Mouse (Mus musculus): Measurements from ENCODE around the gene Phf7. TPM values are rescaled to one million over a fixed set of nuclear protein-coding genes. Genes with fewer than 3 reads are reported as not detected.

The Phf7 gene
- polyA plus RNA-seq, 1 experiment from 2014 or later, result 11.8 TPM

DNA sequence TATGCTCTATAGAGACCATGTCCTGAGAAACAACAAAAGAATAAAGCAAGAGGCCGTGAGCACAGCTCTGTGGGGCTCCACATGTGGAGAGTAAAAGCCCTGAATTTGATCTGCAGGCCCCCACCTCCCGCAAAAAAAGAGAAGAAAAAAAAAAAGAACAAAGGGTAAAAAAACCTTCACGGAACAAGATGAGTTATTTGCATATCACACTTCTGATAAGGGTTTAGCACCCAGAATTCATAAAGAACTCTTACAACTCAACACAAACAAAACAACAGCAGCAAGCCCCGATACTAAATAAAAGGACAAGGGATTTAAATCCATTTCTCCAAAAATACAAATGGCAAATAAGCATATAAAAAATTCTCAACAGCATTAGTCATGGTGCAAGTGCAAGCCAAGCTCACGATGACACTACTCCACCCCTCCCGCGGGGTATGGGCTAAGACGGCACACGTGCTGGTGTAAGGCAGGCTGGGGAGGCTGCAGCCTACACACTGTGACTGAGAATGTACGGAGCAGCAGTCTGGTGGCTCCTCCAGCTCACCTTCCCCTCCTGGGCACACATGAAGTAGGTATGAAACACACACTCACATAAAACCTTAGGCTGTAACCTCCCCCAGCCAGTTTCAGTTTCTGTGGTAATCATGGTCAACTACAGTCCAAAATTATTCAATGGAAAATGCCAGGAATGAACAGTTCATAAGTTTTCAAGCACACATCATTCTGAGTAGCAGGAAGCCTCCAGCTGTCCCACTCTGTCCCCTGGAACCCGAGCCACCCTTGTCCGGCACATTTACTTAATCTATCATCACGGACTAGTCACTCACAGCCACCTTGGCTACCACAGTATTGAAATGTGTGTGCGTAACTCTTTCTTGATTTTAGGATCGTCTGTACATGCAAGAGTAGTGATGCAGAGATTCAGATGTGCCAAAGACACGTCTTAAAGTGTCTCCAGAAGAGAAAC, 53.3 kb downstream of the Phf7 start:
- H3K27ac ChIP-seq (ENCODE audit: low read depth), result no peak overlapping the region
- TF ChIP-seq CTCF (IDR thresholded peaks at IDR 0.05; ENCODE audit: low read depth), result no peak
- no peak overlapping the region for H3K9ac ChIP-seq
- DNase-seq (peak; percentile 27), ATAC-seq (ENCODE audit: insufficient read depth) (0 out of 2 replicates have a peak, but pooled peaks have one; percentile 37)
- no peaks in the 10 kb centered on the region for H3K27me3 ChIP-seq (ENCODE audit: insufficient read depth, low read length)
- H3K4me3 ChIP-seq (ENCODE audit: low read depth, low read length), result no peak overlapping the region
- H3K4me2 ChIP-seq, result no peak overlapping the region
- WGBS, result 64% methylated on average over 16 of the region's 16 CpGs
- peaks cover 8% of the 10 kb centered on the region; the same call in 1 of the 2 replicates for H3K4me1 ChIP-seq (ENCODE audit: insufficient read depth)
- H3K36me3 ChIP-seq (ENCODE audit: insufficient read depth), result peaks cover 100% of the 10 kb centered on the region
- H3K9me3 ChIP-seq (ENCODE audit: low read depth, low read length), result no peaks in the 10 kb centered on the region

DNA sequence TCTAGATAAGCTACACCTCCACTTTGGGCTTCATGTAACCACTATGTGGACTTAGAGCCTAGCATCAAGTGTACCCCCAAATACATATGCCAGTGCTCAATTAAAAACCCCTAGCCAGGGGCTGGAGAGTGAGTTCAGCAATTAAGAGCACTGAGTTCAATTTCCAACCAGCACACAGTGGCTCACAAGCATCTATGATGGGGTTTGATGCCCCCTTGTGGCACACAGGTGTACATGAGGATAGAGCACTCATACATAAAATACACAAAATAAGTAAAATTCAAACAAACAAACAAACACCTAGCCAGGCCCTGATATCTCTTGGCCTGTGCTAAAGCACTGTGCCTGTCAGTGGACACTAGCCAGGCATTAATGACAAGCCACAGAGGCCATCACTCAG, 55.1 kb downstream of the Phf7 start:
- ATAC-seq (ENCODE audit: insufficient read depth) (no peak), DNase-seq (peak; percentile 57)
- Histone ChIP-seq H3K27me3 (ENCODE audit: insufficient read depth, low read length) (no peaks in the 10 kb centered on the region), H3K9ac (no peak overlapping the region), H3K4me3 (ENCODE audit: low read depth, low read length) (no peak overlapping the region), H3K4me1 (ENCODE audit: insufficient read depth) (peaks cover 8% of the 10 kb centered on the region; the same call in 1 of the 2 replicates), H3K36me3 (ENCODE audit: insufficient read depth) (peaks cover 100% of the 10 kb centered on the region), H3K4me2 (no peak overlapping the region), H3K9me3 (ENCODE audit: low read depth, low read length) (no peaks in the 10 kb centered on the region), H3K27ac (ENCODE audit: low read depth) (no peak overlapping the region)
- peak; percentile 64 for TF ChIP-seq CTCF (IDR thresholded peaks at IDR 0.05; ENCODE audit: low read depth)

DNA sequence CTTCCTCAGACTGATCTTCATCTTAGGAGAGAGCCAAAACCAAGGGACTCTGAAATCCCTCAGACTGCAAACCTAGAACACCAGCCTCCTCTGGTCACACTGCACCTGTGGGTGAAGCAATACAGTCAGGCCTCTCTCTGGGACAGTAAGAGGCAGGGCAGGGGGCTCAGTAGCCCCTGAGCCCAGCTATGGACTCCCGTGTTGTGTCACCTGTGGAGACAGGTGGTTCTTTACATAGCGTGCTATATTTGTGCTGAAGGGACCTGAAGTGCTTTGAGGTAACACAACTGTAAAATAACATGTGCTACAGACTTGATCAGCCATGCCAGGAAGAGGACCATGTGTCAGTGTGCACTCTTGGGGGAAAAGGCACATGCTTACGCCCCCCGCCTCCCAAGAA, 55.6 kb downstream of the Phf7 start:
- peak overlapping the region; percentile 68; the same call in 1 of the 2 replicates for H3K27ac ChIP-seq (ENCODE audit: low read depth)
- 93% methylated on average over 4 of the region's 4 CpGs for WGBS

GRCm38 (mm10) chr14:31194891-31195513, 56.1 kb downstream of the Phf7 start:
- peak overlapping the region; percentile 68 for H3K27ac ChIP-seq (ENCODE audit: low read depth)

More for the DNA sequence above, 55.6 kb downstream of the Phf7 start:
- ATAC-seq (ENCODE audit: insufficient read depth) (no peak), DNase-seq (no peak)
- H3K27me3 ChIP-seq (ENCODE audit: insufficient read depth, low read length), result no peaks in the 10 kb centered on the region
- peaks cover 100% of the 10 kb centered on the region for H3K36me3 ChIP-seq (ENCODE audit: insufficient read depth)
- no peak for TF ChIP-seq CTCF (IDR thresholded peaks at IDR 0.05; ENCODE audit: low read depth)
- no peak overlapping the region for H3K4me3 ChIP-seq (ENCODE audit: low read depth, low read length)
- no peak overlapping the region for H3K4me2 ChIP-seq
- no peak overlapping the region; the same call in 1 of the 2 replicates for H3K9ac ChIP-seq
- H3K9me3 ChIP-seq (ENCODE audit: low read depth, low read length), result no peaks in the 10 kb centered on the region
- peaks cover 8% of the 10 kb centered on the region; the same call in 1 of the 2 replicates for H3K4me1 ChIP-seq (ENCODE audit: insufficient read depth)

DNA sequence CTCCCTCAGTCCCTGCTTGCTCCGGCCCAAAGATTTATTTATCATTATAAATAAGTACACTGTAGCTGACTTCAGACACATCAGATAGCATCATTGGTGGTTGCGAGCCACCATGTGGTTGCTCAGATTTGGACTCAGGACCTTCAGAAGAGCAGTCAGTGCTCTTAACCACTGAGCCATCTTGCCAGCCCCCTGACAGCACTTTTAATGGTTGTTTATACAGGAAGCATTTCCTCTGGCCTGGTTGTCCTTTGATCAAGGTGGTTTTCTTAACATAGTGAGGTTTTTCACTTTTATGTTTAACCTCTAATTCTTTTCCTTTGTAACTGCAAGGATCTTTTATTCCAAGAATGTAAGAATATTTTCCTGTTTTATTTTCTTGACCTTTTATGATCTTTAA, 56.7 kb downstream of the Phf7 start:
- DNase-seq, result no peak
- no peak overlapping the region for H3K27ac ChIP-seq (ENCODE audit: low read depth)

More at GRCm38 (mm10) chr14:31194891-31195513, 56.1 kb downstream of the Phf7 start:
- peak overlapping the region; percentile 11; the same call in 1 of the 2 replicates for H3K9ac ChIP-seq
- TF ChIP-seq CTCF (IDR thresholded peaks at IDR 0.05; ENCODE audit: low read depth), result no peak
- peak; percentile 52; the same call in 1 of the 2 replicates for ATAC-seq (ENCODE audit: insufficient read depth)
- no peaks in the 10 kb centered on the region for H3K9me3 ChIP-seq (ENCODE audit: low read depth, low read length)
- peak; percentile 60 for DNase-seq
- H3K4me3 ChIP-seq (ENCODE audit: low read depth, low read length), result no peak overlapping the region
- 56% methylated on average over 14 of the region's 14 CpGs for WGBS
- H3K4me1 ChIP-seq (ENCODE audit: insufficient read depth), result peaks cover 8% of the 10 kb centered on the region; the same call in 1 of the 2 replicates
- no peak overlapping the region for H3K4me2 ChIP-seq
- H3K36me3 ChIP-seq (ENCODE audit: insufficient read depth), result peaks cover 100% of the 10 kb centered on the region
- no peaks in the 10 kb centered on the region for H3K27me3 ChIP-seq (ENCODE audit: insufficient read depth, low read length)

GRCm38 (mm10) chr14:31193791-31194190, 57.3 kb downstream of the Phf7 start:
- peaks cover 8% of the 10 kb centered on the region; the same call in 1 of the 2 replicates for H3K4me1 ChIP-seq (ENCODE audit: insufficient read depth)
- H3K27me3 ChIP-seq (ENCODE audit: insufficient read depth, low read length), result no peaks in the 10 kb centered on the region
- no peak overlapping the region for H3K4me2 ChIP-seq
- H3K27ac ChIP-seq (ENCODE audit: low read depth), result no peak overlapping the region
- no peaks in the 10 kb centered on the region for H3K9me3 ChIP-seq (ENCODE audit: low read depth, low read length)
- DNase-seq (no peak), ATAC-seq (ENCODE audit: insufficient read depth) (no peak)
- H3K36me3 ChIP-seq (ENCODE audit: insufficient read depth), result peaks cover 100% of the 10 kb centered on the region
- H3K4me3 ChIP-seq (ENCODE audit: low read depth, low read length), result no peak overlapping the region
- no peak overlapping the region for H3K9ac ChIP-seq
- no peak for TF ChIP-seq CTCF (IDR thresholded peaks at IDR 0.05; ENCODE audit: low read depth)
- 66% methylated on average over 7 of the region's 7 CpGs for WGBS

More for the DNA sequence above, 56.7 kb downstream of the Phf7 start:
- Histone ChIP-seq H3K27me3 (ENCODE audit: insufficient read depth, low read length) (no peaks in the 10 kb centered on the region), H3K36me3 (ENCODE audit: insufficient read depth) (peaks cover 100% of the 10 kb centered on the region), H3K4me2 (no peak overlapping the region), H3K4me3 (ENCODE audit: low read depth, low read length) (no peak overlapping the region), H3K4me1 (ENCODE audit: insufficient read depth) (peaks cover 8% of the 10 kb centered on the region; the same call in 1 of the 2 replicates), H3K9me3 (ENCODE audit: low read depth, low read length) (no peaks in the 10 kb centered on the region), H3K9ac (no peak overlapping the region)
- 74% methylated on average over 2 of the region's 2 CpGs for WGBS
- TF ChIP-seq CTCF (IDR thresholded peaks at IDR 0.05; ENCODE audit: low read depth), result no peak
- ATAC-seq (ENCODE audit: insufficient read depth), result no peak

Measured in lung, embryonic 14.5 days (tissue).